Mouse (Mus musculus) splenic B cell, adult 2 months (primary cell): Measurements from ENCODE around the gene Carmil1.
A peak's percentile ranks its signal among the peaks of the same experiment; 100 is the strongest.

Experiments used
- DNase-seq: peaks from one replicate; pipeline ENCODE4 v3.0.0-alpha.2; 2011; ENCODE audit warnings: low read depth, low spot score
- H3K27me3 ChIP-seq: 2 replicates; pipeline ENCODE4 v1.6.1; 2012; ENCODE audit warnings: mild to moderate bottlenecking, low read length, moderate library complexity, mixed read lengths; ENCODE audit not compliant: control insufficient read depth, poor library complexity, insufficient read depth, severe bottlenecking
- H3K36me3 ChIP-seq: 2 replicates; pipeline ENCODE4 v1.6.1; 2012; ENCODE audit warnings: mild to moderate bottlenecking, low read length, moderate library complexity, mixed read lengths; ENCODE audit not compliant: control insufficient read depth, poor library complexity, insufficient read depth, severe bottlenecking

Gene Carmil1

DNA sequence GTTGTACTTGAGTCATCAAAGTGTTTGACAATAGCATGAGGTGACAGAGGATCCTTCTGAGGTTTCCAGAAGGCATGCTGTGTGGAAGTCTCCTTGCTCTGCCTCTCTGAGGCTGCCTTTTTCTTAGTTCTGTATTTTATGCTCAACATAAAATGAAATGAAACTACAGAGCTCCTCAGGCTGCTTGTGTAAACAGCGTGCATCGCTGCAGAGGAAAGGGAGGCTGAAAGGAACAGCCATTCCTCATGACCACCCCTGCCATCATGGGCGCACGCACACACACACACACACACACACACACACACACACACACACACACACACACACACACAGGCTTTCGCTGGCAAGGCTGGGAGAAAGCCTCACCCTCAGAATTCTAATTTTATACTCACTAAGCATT, 230.3 kb downstream of the Carmil1 start:
- DNase-seq = peak; percentile 6
- H3K27me3 ChIP-seq = no peaks in the 10 kb centered on the region
- no peaks in the 10 kb centered on the region for H3K36me3 ChIP-seq

- DNase-seq = no peak
- H3K36me3 ChIP-seq = no peaks in the 10 kb centered on the region
- no peaks in the 10 kb centered on the region for H3K27me3 ChIP-seq
These were observed 231.1 kb downstream of the Carmil1 start for GRCm38 (mm10) chr13:24049267-24050034.

DNA sequence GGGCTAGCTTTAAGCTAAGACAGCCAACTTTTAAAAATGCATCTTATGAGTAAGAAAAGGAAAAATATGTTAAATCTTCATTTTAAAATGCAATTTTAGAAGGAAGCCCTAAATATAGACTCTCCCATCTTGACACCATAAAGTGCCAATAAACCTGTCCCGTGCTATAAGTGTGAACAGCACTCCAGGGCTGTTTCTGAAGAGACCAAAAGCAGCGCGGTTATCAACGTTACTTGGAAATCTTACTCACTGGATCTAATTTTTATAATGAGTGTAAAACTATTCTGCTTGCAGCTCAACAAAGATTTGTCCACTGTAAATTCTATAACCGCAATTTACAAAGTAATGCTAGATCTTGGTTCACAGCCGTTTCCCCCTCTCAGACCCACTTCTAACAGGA, 232.0 kb downstream of the Carmil1 start:
- Histone ChIP-seq H3K27me3 (no peaks in the 10 kb centered on the region), H3K36me3 (no peaks in the 10 kb centered on the region)
- DNase-seq = no peak

DNA sequence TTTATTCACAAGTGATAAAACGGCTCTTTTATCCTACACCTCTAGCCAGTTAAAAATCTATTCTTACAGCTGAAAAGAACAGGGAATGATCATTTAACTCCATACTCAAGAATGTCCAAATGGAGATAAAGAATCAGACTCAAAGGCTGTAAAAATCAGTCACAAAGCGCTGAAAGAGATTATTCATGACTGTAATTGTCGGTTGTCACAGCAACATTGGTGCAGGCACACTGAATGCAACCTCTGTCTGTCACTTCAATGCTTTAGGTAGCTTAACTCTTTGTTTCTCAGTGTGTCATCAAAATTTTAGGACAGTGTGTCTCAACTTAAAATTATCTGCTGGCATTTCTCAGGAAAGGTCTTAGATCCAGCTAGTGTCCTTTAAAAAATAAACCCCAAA, 235.3 kb downstream of the Carmil1 start:
- no peak for DNase-seq
- peaks cover 3% of the 10 kb centered on the region; the same call in 1 of the 2 replicates for H3K36me3 ChIP-seq
- no peaks in the 10 kb centered on the region for H3K27me3 ChIP-seq

- Histone ChIP-seq H3K36me3 (peaks cover 3% of the 10 kb centered on the region; the same call in 1 of the 2 replicates), H3K27me3 (no peaks in the 10 kb centered on the region)
- DNase-seq = no peak
These were observed 240.4 kb downstream of the Carmil1 start for GRCm38 (mm10) chr13:24040221-24040620.

DNA sequence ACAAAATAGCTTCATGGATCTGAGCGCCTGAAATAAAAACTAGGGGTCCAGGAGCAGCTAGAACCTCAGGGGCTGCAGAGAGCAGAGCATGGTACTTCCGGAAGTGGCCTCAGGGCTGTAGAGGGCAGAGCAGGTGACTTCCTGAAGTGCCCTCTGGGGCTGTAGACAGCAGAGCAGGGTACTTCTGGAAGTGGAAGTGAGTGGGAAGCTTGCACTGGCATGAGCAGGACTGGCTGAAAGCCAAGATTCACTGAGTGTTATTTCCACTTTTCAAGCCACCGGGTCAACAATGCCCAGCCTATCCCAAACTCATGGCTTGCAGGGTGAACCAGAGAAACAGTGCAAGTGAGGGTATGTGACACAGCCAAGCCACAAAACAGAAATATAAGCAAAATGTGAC, 243.1 kb downstream of the Carmil1 start:
- Histone ChIP-seq H3K36me3 (peaks cover 4% of the 10 kb centered on the region; the same call in 1 of the 2 replicates), H3K27me3 (no peaks in the 10 kb centered on the region)
- DNase-seq = peak; percentile 3

GRCm38 (mm10) chr13:24036150-24036549, 244.4 kb downstream of the Carmil1 start:
- no peak for DNase-seq
- Histone ChIP-seq H3K27me3 (no peaks in the 10 kb centered on the region), H3K36me3 (0 out of 2 replicates have a peak, but pooled peaks cover 1% of the 10 kb centered on the region)

DNA sequence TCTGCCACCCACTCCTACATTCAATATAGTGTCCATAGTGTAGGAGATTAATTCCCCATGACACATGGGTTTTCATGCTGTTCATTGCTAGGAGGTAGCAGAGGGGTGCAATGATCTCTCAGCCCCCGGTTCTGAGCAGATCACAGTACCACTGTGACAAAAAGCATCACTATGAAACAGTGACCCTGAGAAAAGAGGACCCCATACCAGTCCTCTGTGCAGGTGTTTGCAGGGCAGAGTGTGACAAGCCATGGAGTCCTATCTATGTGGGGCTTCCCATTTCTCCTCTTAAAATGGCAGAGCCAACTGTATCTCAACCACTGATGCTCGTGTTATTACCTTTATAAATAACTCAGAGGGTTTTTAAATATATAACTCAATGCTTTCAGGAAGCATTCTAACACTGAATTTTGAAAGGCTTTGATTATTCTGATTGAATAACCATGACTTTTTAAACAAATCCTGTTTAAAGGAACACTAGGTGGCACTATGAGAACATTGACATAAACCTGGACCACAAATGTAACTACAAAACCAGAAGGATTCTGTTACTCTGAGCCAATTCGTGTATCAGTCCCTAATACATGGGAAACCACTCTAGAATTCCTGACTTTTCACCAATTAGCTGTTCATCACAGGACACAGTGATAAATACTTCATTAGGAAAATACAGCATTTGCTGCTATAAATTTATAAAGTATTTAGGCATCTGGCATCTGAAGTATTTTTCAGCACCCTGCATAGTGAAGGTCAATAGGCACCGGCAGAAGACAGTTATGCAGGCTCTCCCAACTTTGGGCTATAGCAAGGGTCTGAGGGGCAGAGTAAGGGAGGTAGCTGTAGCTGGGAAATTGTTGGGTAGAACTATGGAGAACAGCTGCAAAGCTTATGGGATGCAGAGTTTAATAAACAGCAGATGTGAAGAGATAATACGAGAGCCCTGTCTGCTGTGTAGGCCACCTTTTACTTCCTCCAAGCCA, 253.1 kb downstream of the Carmil1 start:
- Histone ChIP-seq H3K27me3 (no peaks in the 10 kb centered on the region), H3K36me3 (0 out of 2 replicates have a peak, but pooled peaks cover 1% of the 10 kb centered on the region)
- DNase-seq = peak; percentile 44

- no peak for DNase-seq
- peaks cover 2% of the 10 kb centered on the region for H3K36me3 ChIP-seq
- H3K27me3 ChIP-seq = no peaks in the 10 kb centered on the region
These were observed 262.1 kb downstream of the Carmil1 start for GRCm38 (mm10) chr13:24018515-24018914.

- Histone ChIP-seq H3K27me3 (no peaks in the 10 kb centered on the region), H3K36me3 (no peaks in the 10 kb centered on the region)
- no peak for DNase-seq
These were observed 275.1 kb downstream of the Carmil1 start for GRCm38 (mm10) chr13:24005528-24005927.

DNA sequence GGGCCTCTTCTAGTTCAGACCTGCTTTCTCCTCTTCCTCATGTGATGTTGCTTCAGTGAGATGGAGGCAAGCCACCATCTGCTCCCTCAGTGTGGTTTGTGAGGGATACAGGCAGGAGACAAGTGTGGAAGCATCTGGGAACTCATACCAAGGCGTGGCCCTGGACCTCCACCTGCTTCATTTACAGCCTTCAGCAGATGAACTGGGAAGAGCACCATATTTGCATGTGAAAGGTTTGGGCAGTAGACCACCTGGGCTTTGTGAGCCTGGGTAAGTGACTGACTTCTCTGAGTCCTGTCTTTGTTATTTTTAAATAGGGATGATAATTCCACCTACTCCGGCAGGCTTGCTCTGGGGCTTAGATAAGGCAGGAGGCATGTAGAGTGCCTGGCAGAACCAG, 278.8 kb downstream of the Carmil1 start:
- no peak for DNase-seq
- no peaks in the 10 kb centered on the region for H3K36me3 ChIP-seq
- no peaks in the 10 kb centered on the region for H3K27me3 ChIP-seq

GRCm38 (mm10) chr13:24001081-24001480, 279.5 kb downstream of the Carmil1 start:
- DNase-seq = no peak
- H3K27me3 ChIP-seq = no peaks in the 10 kb centered on the region
- no peaks in the 10 kb centered on the region for H3K36me3 ChIP-seq

- Histone ChIP-seq H3K36me3 (no peaks in the 10 kb centered on the region), H3K27me3 (no peaks in the 10 kb centered on the region)
- no peak for DNase-seq
These were observed 281.8 kb downstream of the Carmil1 start for GRCm38 (mm10) chr13:23998826-23999225.

GRCm38 (mm10) chr13:23994756-23995155, 285.8 kb downstream of the Carmil1 start:
- H3K36me3 ChIP-seq = no peaks in the 10 kb centered on the region
- DNase-seq = no peak
- H3K27me3 ChIP-seq = no peaks in the 10 kb centered on the region

- DNase-seq = no peak
- no peaks in the 10 kb centered on the region for H3K27me3 ChIP-seq
- no peaks in the 10 kb centered on the region for H3K36me3 ChIP-seq
These were observed 286.6 kb downstream of the Carmil1 start for GRCm38 (mm10) chr13:23994024-23994423.
